Mouse (Mus musculus) frontal cortex, postnatal 10 days (tissue): ENCODE measurements around the gene Gpc5.

Source experiments
- DNase-seq, 2 experiments: peaks; one replicate each; pipeline ENCODE4 v3.0.0; 2022; ENCODE audit warnings: low spot score in 2 of 2, mixed read lengths in 1 of 2

Gpc5 gene

GRCm38 (mm10) chr14:116212029-116212428 lies 1120.0 kb downstream of the Gpc5 start:
- no peak for DNase-seq

- DNase-seq, result no peak
These were observed 1166.1 kb downstream of the Gpc5 start for GRCm38 (mm10) chr14:116258126-116258525.

- no peak for DNase-seq
These were observed 1216.5 kb downstream of the Gpc5 start for GRCm38 (mm10) chr14:116308541-116308940.

- no peak for DNase-seq
These were observed 1225.5 kb downstream of the Gpc5 start for GRCm38 (mm10) chr14:116317491-116317890.

GRCm38 (mm10) chr14:116336182-116336581 lies 1244.2 kb downstream of the Gpc5 start:
- DNase-seq, result no peak

- no peak for DNase-seq
These were observed 1246.4 kb downstream of the Gpc5 start for GRCm38 (mm10) chr14:116338395-116338794.

GRCm38 (mm10) chr14:116348560-116348959 lies 1256.5 kb downstream of the Gpc5 start:
- DNase-seq, result no peak

- DNase-seq, result no peak
These were observed 1292.6 kb downstream of the Gpc5 start for GRCm38 (mm10) chr14:116384602-116385001.

GRCm38 (mm10) chr14:116415511-116415910 lies 1323.5 kb downstream of the Gpc5 start:
- DNase-seq, result no peak

GRCm38 (mm10) chr14:116448219-116448618 lies 1356.2 kb downstream of the Gpc5 start:
- no peak for DNase-seq

- DNase-seq, result no peak
These were observed 1361.3 kb downstream of the Gpc5 start for GRCm38 (mm10) chr14:116453356-116453755.

- no peak for DNase-seq
These were observed 1364.2 kb downstream of the Gpc5 start for GRCm38 (mm10) chr14:116456211-116456610.

- DNase-seq, result no peak
These were observed 1381.6 kb downstream of the Gpc5 start for GRCm38 (mm10) chr14:116473378-116474179.

GRCm38 (mm10) chr14:116494285-116494850 lies 1402.4 kb downstream of the Gpc5 start:
- no peak for DNase-seq

GRCm38 (mm10) chr14:116538216-116538615 lies 1446.2 kb downstream of the Gpc5 start:
- no peak for DNase-seq

GRCm38 (mm10) chr14:116543746-116544145 lies 1451.7 kb downstream of the Gpc5 start:
- no peak for DNase-seq

- no peak for DNase-seq
These were observed 1459.4 kb downstream of the Gpc5 start for GRCm38 (mm10) chr14:116551401-116551800.

- no peak for DNase-seq
These were observed 1461.3 kb downstream of the Gpc5 start for GRCm38 (mm10) chr14:116553316-116553715.

- DNase-seq, result no peak
These were observed 1466.3 kb downstream of the Gpc5 start for GRCm38 (mm10) chr14:116558141-116558800.

- no peak for DNase-seq
These were observed 1468.0 kb downstream of the Gpc5 start for GRCm38 (mm10) chr14:116559990-116560389.
